Mouse (Mus musculus): Measurements from ENCODE around the gene Olfr764-ps1. TPM values are rescaled to one million over a fixed set of nuclear protein-coding genes. Genes with fewer than 3 reads are reported as not detected.

The Olfr764-ps1 gene
- polyA plus RNA-seq (2012; rRNA removed): not detected in 2 replicates

DNA sequence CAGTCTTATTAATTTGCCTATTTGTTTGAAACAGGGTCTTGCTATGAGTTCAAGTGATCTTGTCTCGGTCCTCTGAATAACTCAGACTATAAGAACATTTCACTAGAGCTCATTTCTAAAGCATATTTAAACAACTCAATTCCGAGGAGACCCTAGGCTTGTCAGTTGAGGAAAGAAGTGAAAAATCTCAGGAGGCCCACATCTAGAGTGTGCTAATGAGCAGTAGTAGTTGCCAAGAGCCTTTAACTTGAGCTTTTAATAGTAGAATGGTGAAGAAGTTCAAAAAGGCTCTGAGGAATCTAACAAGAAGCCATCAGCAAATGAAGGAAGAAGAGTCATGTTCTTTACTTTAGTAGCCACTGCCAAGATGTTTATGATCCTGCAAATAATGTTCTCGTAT is at the start of gene Olfr764-ps1:
TSS of gene Olfr764-ps1 (minus strand) at position 101 of the 400 bp plus-strand sequence.

GRCm38 (mm10) chr10:129082810-129083209 is 43.1 kb upstream of the Olfr764-ps1 start, which contains the start of gene Olfr767:
TSS of gene Olfr767 (minus strand) at chr10:129082910.

DNA sequence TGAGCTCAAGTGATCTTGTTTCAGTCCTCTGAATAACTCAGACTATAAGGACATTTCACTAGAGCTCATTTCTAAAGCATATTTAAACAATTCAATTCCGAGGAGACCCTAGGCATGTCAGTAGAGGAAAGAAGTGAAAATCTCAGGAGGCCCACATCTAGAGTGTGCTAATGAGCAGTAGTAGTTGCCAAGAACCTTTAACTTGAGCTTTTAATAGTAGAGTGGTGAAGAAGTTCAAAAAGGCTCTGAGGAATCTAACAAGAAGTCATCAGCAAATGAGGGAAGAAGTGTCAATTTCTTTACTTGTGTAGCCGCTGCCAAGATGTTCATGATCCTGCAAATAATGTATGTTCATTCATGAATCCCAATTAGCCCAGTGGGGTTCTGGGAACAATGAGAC is 29.2 kb upstream of the Olfr764-ps1 start, which contains the start of gene Olfr766-ps1:
TSS of gene Olfr766-ps1 (minus strand) at position 101 of the 400 bp plus-strand sequence.

GRCm38 (mm10) chr10:129049898-129050297 is 10.2 kb upstream of the Olfr764-ps1 start, which contains the start of gene Olfr765:
TSS of gene Olfr765 (minus strand) at chr10:129049998.

DNA sequence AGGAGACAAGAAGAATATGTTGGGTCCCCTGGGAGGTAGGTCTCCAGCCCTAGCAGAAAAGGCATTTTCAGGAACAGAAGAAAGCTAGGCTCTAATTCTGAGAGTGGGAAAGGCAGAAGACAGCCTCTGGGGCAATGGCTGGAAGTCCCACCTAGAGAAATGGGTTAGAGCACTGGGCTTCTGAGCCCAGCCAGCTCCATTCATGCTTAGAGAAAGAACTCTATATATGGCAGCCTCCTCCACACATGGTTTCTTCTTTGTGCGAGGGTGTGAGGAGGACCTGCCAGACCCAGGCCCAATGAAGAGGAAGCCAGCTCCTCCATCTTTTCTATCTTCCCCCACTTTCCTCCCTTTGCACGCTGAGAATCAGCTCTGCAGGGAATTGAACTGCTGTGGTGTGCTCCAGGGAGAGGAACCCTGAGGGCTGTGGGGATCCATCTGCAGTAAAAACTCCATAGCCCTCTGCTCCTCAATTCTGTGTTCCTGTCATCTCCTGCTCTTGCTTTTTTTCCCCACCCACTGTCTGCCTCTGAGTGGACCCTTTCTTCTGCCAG is 29.3 kb downstream of the Olfr764-ps1 start, which contains the start of gene Olfr763:
TSS of gene Olfr763 (plus strand) at position 504 of the 554 bp plus-strand sequence.

DNA sequence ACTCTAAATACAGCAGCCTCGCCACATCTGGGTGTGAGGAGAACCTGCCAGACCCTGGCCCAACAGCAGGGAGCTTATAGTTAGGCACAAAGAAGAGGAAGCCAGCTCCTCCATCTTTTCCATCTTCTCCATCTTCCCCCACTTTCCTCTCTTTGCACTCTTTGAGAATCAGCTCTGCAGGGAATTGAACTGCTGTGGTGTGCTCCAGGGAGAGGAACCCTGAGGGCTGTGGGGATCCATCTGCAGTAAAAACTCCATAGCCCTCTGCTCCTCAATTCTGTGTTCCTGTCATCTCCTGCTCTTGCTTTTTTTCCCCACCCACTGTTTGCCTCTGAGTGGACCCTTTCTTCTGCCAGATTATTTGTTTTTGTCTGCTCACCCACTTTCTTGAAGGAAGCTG is 50.6 kb downstream of the Olfr764-ps1 start, which contains the start of gene Olfr9:
TSS of gene Olfr9 (plus strand) at position 301 of the 400 bp plus-strand sequence.

Other genes starting within 250 kb of the Olfr764-ps1 start
- gene Mmp19, start 249.0 kb downstream of the Olfr764-ps1 start, polyA plus RNA-seq (2012; rRNA removed): 11.1 and 11.9 TPM in 2 replicates
- 6.7 and 6.8 TPM in 2 replicates for gene Dnajc14, start 235.8 kb downstream of the Olfr764-ps1 start, polyA plus RNA-seq (2012; rRNA removed)
- 2.8 and 3.0 TPM in 2 replicates for gene Tmem198b, start 235.5 kb downstream of the Olfr764-ps1 start, polyA plus RNA-seq (2012; rRNA removed)
- 46.5 and 49.9 TPM in 2 replicates for gene Sarnp, start 222.6 kb downstream of the Olfr764-ps1 start, polyA plus RNA-seq (2012; rRNA removed)
- 54.1 and 59.0 TPM in 2 replicates for gene Ormdl2, start 218.3 kb downstream of the Olfr764-ps1 start, polyA plus RNA-seq (2012; rRNA removed)
- 0.09 and 0.11 TPM in 2 replicates for gene Gdf11, start 148.2 kb downstream of the Olfr764-ps1 start, polyA plus RNA-seq (2012; rRNA removed)
- 56.7 and 68.3 TPM in 2 replicates for gene Cd63, start 138.9 kb downstream of the Olfr764-ps1 start, polyA plus RNA-seq (2012; rRNA removed)
- gene Rdh5, start 117.0 kb downstream of the Olfr764-ps1 start, polyA plus RNA-seq (2012; rRNA removed): 23.6 and 27.6 TPM in 2 replicates
- gene Bloc1s1, start 115.9 kb downstream of the Olfr764-ps1 start, polyA plus RNA-seq (2012; rRNA removed): 126 and 132 TPM in 2 replicates
- gene Itga7, start 106.1 kb downstream of the Olfr764-ps1 start, polyA plus RNA-seq (2012; rRNA removed): 0.36 and 0.44 TPM in 2 replicates
- 0.27 and 0.96 TPM in 2 replicates for gene Mettl7b, start 78.9 kb downstream of the Olfr764-ps1 start, polyA plus RNA-seq (2012; rRNA removed)
- gene Olfr9, start 50.5 kb downstream of the Olfr764-ps1 start, polyA plus RNA-seq (2012; rRNA removed): not detected in 2 replicates
- gene Olfr763, start 29.1 kb downstream of the Olfr764-ps1 start, polyA plus RNA-seq (2012; rRNA removed): not detected in 2 replicates
- not detected in 2 replicates for gene Olfr765, start 10.1 kb upstream of the Olfr764-ps1 start, polyA plus RNA-seq (2012; rRNA removed)
- not detected in 2 replicates for gene Olfr766-ps1, start 29.1 kb upstream of the Olfr764-ps1 start, polyA plus RNA-seq (2012; rRNA removed)
- gene Olfr767, start 43.0 kb upstream of the Olfr764-ps1 start, polyA plus RNA-seq (2012; rRNA removed): not detected in 2 replicates
- gene Olfr768, start 59.5 kb upstream of the Olfr764-ps1 start, polyA plus RNA-seq (2012; rRNA removed): not detected in 2 replicates
- not detected in 2 replicates for gene Olfr769, start 78.0 kb upstream of the Olfr764-ps1 start, polyA plus RNA-seq (2012; rRNA removed)
- gene Olfr770, start 99.1 kb upstream of the Olfr764-ps1 start, polyA plus RNA-seq (2012; rRNA removed): not detected in 2 replicates
- not detected in 2 replicates for gene Olfr771, start 124.9 kb upstream of the Olfr764-ps1 start, polyA plus RNA-seq (2012; rRNA removed)
- not detected in 2 replicates for gene Olfr772, start 138.0 kb upstream of the Olfr764-ps1 start, polyA plus RNA-seq (2012; rRNA removed)
- gene Olfr773, start 147.5 kb upstream of the Olfr764-ps1 start, polyA plus RNA-seq (2012; rRNA removed): not detected in 2 replicates
- gene Olfr774, start 196.3 kb upstream of the Olfr764-ps1 start, polyA plus RNA-seq (2012; rRNA removed): not detected in 2 replicates
- gene Olfr775, start 208.5 kb upstream of the Olfr764-ps1 start, polyA plus RNA-seq (2012; rRNA removed): not detected in 2 replicates
- gene Olfr776, start 219.2 kb upstream of the Olfr764-ps1 start, polyA plus RNA-seq (2012; rRNA removed): not detected in 2 replicates
- gene Olfr777, start 231.6 kb upstream of the Olfr764-ps1 start, polyA plus RNA-seq (2012; rRNA removed): not detected in 2 replicates

Measured in liver, embryonic 18 days (tissue).